Mouse (Mus musculus) large intestine, adult 2 months (tissue): ENCODE measurements around the gene Adra1b. TPM values are rescaled to one million over a fixed set of nuclear protein-coding genes. Genes with fewer than 3 reads are reported as not detected.
A peak's percentile ranks its signal among the peaks of the same experiment; 100 is the strongest.

Source experiments
- DNase-seq: peaks from one replicate; pipeline ENCODE4 v3.0.0-alpha.2; 2012; ENCODE audit warnings: low read depth, low spot score
- WGBS: fragments of 180-500 bp; shearing (Covaris S2); methylation state at CpG from one replicate; pipeline ENCODE4 v1.1.7; 2018; 5-methylcytosine and 5-hydroxymethylcytosine counted together
- polyA plus RNA-seq: library from polyadenylated mRNA; depleted of rRNA; stranded (reverse); fragments of >200 nt; gene quantifications from 2 replicates; pipeline ENCODE4 v1.2.3, GENCODE M21; 2012; rRNA removed

The Adra1b gene
- polyA plus RNA-seq, 1 experiment = 0.52 TPM

GRCm38 (mm10) chr11:43758436-43758835, 142.6 kb downstream of the Adra1b start:
- 51% methylated on average over 2 of the region's 2 CpGs for WGBS
- no peak for DNase-seq

GRCm38 (mm10) chr11:43755411-43755810, 145.6 kb downstream of the Adra1b start:
- WGBS = 57% methylated on average over 5 of the region's 5 CpGs
- DNase-seq = no peak

- DNase-seq = no peak
- 65% methylated on average over 1 of the region's 1 CpGs for WGBS
These were observed 146.4 kb downstream of the Adra1b start for GRCm38 (mm10) chr11:43754568-43754967.

GRCm38 (mm10) chr11:43751542-43751941, 149.5 kb downstream of the Adra1b start:
- no peak for DNase-seq
- 69% methylated on average over 2 of the region's 2 CpGs for WGBS

- WGBS = 1% methylated on average over 47 of the region's 47 CpGs
- DNase-seq = peak; percentile 98
These were observed 153.5 kb downstream of the Adra1b start, which contains the start of gene Ttc1 for GRCm38 (mm10) chr11:43747233-43748226. Gene Ttc1, minus strand, starts transcription at chr11:43748008.

GRCm38 (mm10) chr11:43728737-43729301, 172.2 kb downstream of the Adra1b start:
- WGBS = 44% methylated on average over 7 of the region's 7 CpGs

GRCm38 (mm10) chr11:43727796-43728195, 173.2 kb downstream of the Adra1b start:
- WGBS = 69% methylated on average over 7 of the region's 7 CpGs
- no peak for DNase-seq

More at GRCm38 (mm10) chr11:43728737-43729301, 172.2 kb downstream of the Adra1b start:
- no peak for DNase-seq

Other genes with a start within 250 kb of the Adra1b start
- 10.4 and 14.5 TPM in 2 replicates for gene Pwwp2a, start 219.2 kb downstream of the Adra1b start, polyA plus RNA-seq
- 11.7 and 11.8 TPM in 2 replicates for gene Ttc1, start 153.2 kb downstream of the Adra1b start, polyA plus RNA-seq